Mouse (Mus musculus): ENCODE results near the gene Hnrnpdl. TPM values are rescaled to one million over a fixed set of nuclear protein-coding genes. Genes with fewer than 3 reads are reported as not detected.

Gene Hnrnpdl
- total and polyA plus RNA-seq, 3 experiments = 153 to 239 TPM; not detected in 1

GRCm38 (mm10) chr5:99994166-99994565 lies 45.3 kb downstream of the Hnrnpdl start:
- no peaks in the 10 kb centered on the region for H3K79me2 ChIP-seq (ENCODE audit: control insufficient read depth, insufficient read depth, low read length, poor library complexity)
- DNase-seq (ENCODE audit: low read depth, low spot score) = no peak
- no peaks in the 10 kb centered on the region for H3K36me3 ChIP-seq (ENCODE audit: control insufficient read depth in 1 of 2, insufficient read depth in 2 of 2, low read length in 2 of 2)
- no peak overlapping the region for H3K4me3 ChIP-seq (ENCODE audit: control insufficient read depth in 1 of 2, insufficient read depth in 1 of 2, low read depth in 2 of 2, low read length in 2 of 2)
- no peak overlapping the region for H3K27ac ChIP-seq (ENCODE audit: control insufficient read depth, low read depth, low read length)
- TF ChIP-seq MAFK (IDR thresholded peaks at IDR 0.05; ENCODE audit: borderline replicate concordance, low read depth, low read length) = no peak
- TF ChIP-seq NELFE (IDR thresholded peaks at IDR 0.05; ENCODE audit: low read depth, low read length) = no peak
- no peak for TF ChIP-seq UBTF (IDR thresholded peaks at IDR 0.05; ENCODE audit: borderline replicate concordance, insufficient read depth, low read depth, low read length)
- no peak for TF ChIP-seq POLR2AphosphoS5 (IDR thresholded peaks at IDR 0.05; ENCODE audit: borderline replicate concordance, low read depth, low read length)
- no peak for TF ChIP-seq CTCF (IDR thresholded peaks at IDR 0.05 in 2 of 3, conservative IDR thresholded peaks at IDR 0.05 in 1 of 3; ENCODE audit: control insufficient read depth in 1 of 3, insufficient read depth in 1 of 3, low read depth in 2 of 3, low read length in 3 of 3, poor library complexity in 1 of 3, severe bottlenecking in 1 of 3)
- TF ChIP-seq SIN3A (IDR thresholded peaks at IDR 0.05; ENCODE audit: low read length) = no peak
- TF ChIP-seq NRF1 (IDR thresholded peaks at IDR 0.05; ENCODE audit: insufficient read depth, low read depth, low read length, poor library complexity, severe bottlenecking) = no peak
- TF ChIP-seq MXI1 (IDR thresholded peaks at IDR 0.05; ENCODE audit: low read depth, low read length) = no peak
- TF ChIP-seq POLR2A (IDR thresholded peaks at IDR 0.05; ENCODE audit: control insufficient read depth in 1 of 2, insufficient read depth in 1 of 2, low read depth in 1 of 2, low read length in 2 of 2, poor library complexity in 1 of 2) = no peak
- no peak for TF ChIP-seq TBP (IDR thresholded peaks at IDR 0.05; ENCODE audit: low read depth, low read length)
- no peaks in the 10 kb centered on the region for H3K9me3 ChIP-seq (replicated peaks; ENCODE audit: insufficient read depth, low read length)
- no peaks in the 10 kb centered on the region for H3K4me1 ChIP-seq (ENCODE audit: control insufficient read depth in 1 of 2, insufficient read depth in 2 of 2, low read length in 2 of 2)
- H3K9ac ChIP-seq (ENCODE audit: control insufficient read depth, low read depth, low read length, poor library complexity, severe bottlenecking) = no peak overlapping the region
- no peaks in the 10 kb centered on the region for H3K27me3 ChIP-seq (ENCODE audit: control insufficient read depth in 1 of 2, insufficient read depth in 2 of 2, low read length in 2 of 2)

Other genes starting within 250 kb of the Hnrnpdl start
- gene Vamp9, start 133.4 kb downstream of the Hnrnpdl start, total RNA-seq (2012; rRNA removed) = not detected in 2 replicates
- gene Vamp9, start 133.4 kb downstream of the Hnrnpdl start, polyA plus RNA-seq (2012; ENCODE audit: insufficient read depth in 1 of 2, insufficient read length in 2 of 2, low read depth in 1 of 2, low replicate concordance in 2 of 2, missing spikeins in 1 of 2) = not detected
- 55.4 and 70.6 TPM in 2 replicates for gene Hnrnpd, start 60.7 kb downstream of the Hnrnpdl start, total RNA-seq (2012; rRNA removed)
- gene Hnrnpd, start 60.7 kb downstream of the Hnrnpdl start, polyA plus RNA-seq (2012; ENCODE audit: insufficient read depth in 1 of 2, insufficient read length in 2 of 2, low read depth in 1 of 2, low replicate concordance in 2 of 2, missing spikeins in 1 of 2) = 100 to 1,000 TPM in 1 of 2 experiments, not detected in 1; 796 TPM
- gene 4930524J08Rik, start 60.6 kb downstream of the Hnrnpdl start, total RNA-seq (2012; rRNA removed) = 1.0 and 1.1 TPM in 2 replicates
- gene 4930524J08Rik, start 60.6 kb downstream of the Hnrnpdl start, polyA plus RNA-seq (2012; ENCODE audit: insufficient read depth in 1 of 2, insufficient read length in 2 of 2, low read depth in 1 of 2, low replicate concordance in 2 of 2, missing spikeins in 1 of 2) = 1 to 10 TPM in 1 of 2 experiments, not detected in 1; 6.7 TPM
- gene Enoph1, start 321 bp upstream of the Hnrnpdl start, total RNA-seq (2012; rRNA removed) = 78.7 and 83.3 TPM in 2 replicates
- 10 to 100 TPM in 1 of 2 experiments, not detected in 1; 89.0 TPM for gene Enoph1, start 321 bp upstream of the Hnrnpdl start, polyA plus RNA-seq (2012; ENCODE audit: insufficient read depth in 1 of 2, insufficient read length in 2 of 2, low read depth in 1 of 2, low replicate concordance in 2 of 2, missing spikeins in 1 of 2)
- gene Tmem150c, start 120.1 kb upstream of the Hnrnpdl start, total RNA-seq (2012; rRNA removed) = 0.04 TPM in 1 of 2 replicates, not detected in the other
- gene Tmem150c, start 120.1 kb upstream of the Hnrnpdl start, polyA plus RNA-seq (2012; ENCODE audit: insufficient read depth in 1 of 2, insufficient read length in 2 of 2, low read depth in 1 of 2, low replicate concordance in 2 of 2, missing spikeins in 1 of 2) = under 1 TPM in 1 of 2 experiments, not detected in 1; 0.06 TPM